Mouse (Mus musculus): ENCODE data around the gene Gabarapl2.

GRCm38 (mm10) chr8:111929648-111930344, 10.7 kb upstream of the Gabarapl2 start:
- TF ChIP-seq EP300 (IDR thresholded peaks at IDR 0.05; ENCODE audit: insufficient read depth, low read depth, low read length) = no peak
- no peak for TF ChIP-seq CTCF (IDR thresholded peaks at IDR 0.05)

Data from heart, adult 2 months (tissue).